Mouse (Mus musculus): ENCODE results near the gene Tmbim1.

DNA sequence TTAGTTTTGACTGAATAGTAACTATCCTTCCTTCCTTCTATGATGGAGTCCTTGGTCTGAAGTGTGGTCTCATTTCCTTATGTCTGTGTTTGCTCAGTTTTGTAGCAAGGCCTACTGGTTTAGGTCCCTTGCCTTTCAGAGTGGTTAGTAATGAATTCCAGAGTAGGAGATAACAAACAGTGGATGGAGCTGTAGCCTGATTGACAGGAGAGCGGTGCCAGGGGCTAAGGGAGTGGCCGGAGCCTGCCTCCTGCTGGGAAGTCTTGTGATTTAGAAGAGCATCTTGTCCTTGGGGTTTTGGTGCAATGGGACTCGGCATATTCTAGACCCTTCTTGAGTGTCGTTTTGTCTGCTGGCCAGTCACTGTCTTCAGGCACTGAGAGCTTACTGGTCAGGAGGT lies 48.6 kb downstream of the Tmbim1 start:
- no peak for TF ChIP-seq POLR2A (IDR thresholded peaks at IDR 0.05; ENCODE audit: borderline replicate concordance, extremely low read depth, low read depth, low read length)
- no peak for TF ChIP-seq CTCF (IDR thresholded peaks at IDR 0.05; ENCODE audit: insufficient read depth, low read length)
